Mouse (Mus musculus): ENCODE data around the gene Dnase2b. TPM values are rescaled to one million over a fixed set of nuclear protein-coding genes. Genes with fewer than 3 reads are reported as not detected.
A peak's percentile ranks its signal among the peaks of the same experiment; 100 is the strongest.

The Dnase2b gene
- polyA plus RNA-seq, 1 experiment: not detected

GRCm38 (mm10) chr3:146599198-146599900 is 16.0 kb downstream of the Dnase2b start:
- no peak for TF ChIP-seq FLI1 (IDR thresholded peaks at IDR 0.05; ENCODE audit: low read length)
- TF ChIP-seq GATA1 (IDR thresholded peaks at IDR 0.05; ENCODE audit: borderline replicate concordance, low read length): no peak
- Histone ChIP-seq H3K9me3 (no peaks in the 10 kb centered on the region), H3K4me3 (replicated peaks) (no peak overlapping the region), H3K4me1 (peaks cover 13% of the 10 kb centered on the region), H3K27me3 (replicated peaks) (peaks cover 15% of the 10 kb centered on the region), H3K36me3 (replicated peaks; ENCODE audit: low read length) (no peaks in the 10 kb centered on the region)

GRCm38 (mm10) chr3:146598411-146598810 is 17.0 kb downstream of the Dnase2b start:
- Histone ChIP-seq H3K36me3 (replicated peaks; ENCODE audit: low read length) (no peaks in the 10 kb centered on the region), H3K27me3 (replicated peaks) (peaks cover 13% of the 10 kb centered on the region), H3K4me3 (replicated peaks) (no peak overlapping the region), H3K9me3 (no peaks in the 10 kb centered on the region), H3K4me1 (peaks cover 13% of the 10 kb centered on the region)
- TF ChIP-seq FLI1 (IDR thresholded peaks at IDR 0.05; ENCODE audit: low read length) (no peak), GATA1 (IDR thresholded peaks at IDR 0.05; ENCODE audit: borderline replicate concordance, low read length) (no peak)

GRCm38 (mm10) chr3:146596864-146597263 is 18.5 kb downstream of the Dnase2b start:
- no peaks in the 10 kb centered on the region for H3K9me3 ChIP-seq
- H3K4me1 ChIP-seq: peaks cover 13% of the 10 kb centered on the region
- no peak overlapping the region for H3K4me3 ChIP-seq (replicated peaks)
- no peaks in the 10 kb centered on the region for H3K36me3 ChIP-seq (replicated peaks; ENCODE audit: low read length)
- peaks cover 13% of the 10 kb centered on the region for H3K27me3 ChIP-seq (replicated peaks)
- TF ChIP-seq FLI1 (IDR thresholded peaks at IDR 0.05; ENCODE audit: low read length) (no peak), GATA1 (IDR thresholded peaks at IDR 0.05; ENCODE audit: borderline replicate concordance, low read length) (no peak)

GRCm38 (mm10) chr3:146596387-146596786 is 19.0 kb downstream of the Dnase2b start:
- Histone ChIP-seq H3K36me3 (replicated peaks; ENCODE audit: low read length) (no peaks in the 10 kb centered on the region), H3K27me3 (replicated peaks) (peaks cover 13% of the 10 kb centered on the region), H3K9me3 (no peaks in the 10 kb centered on the region), H3K4me1 (peaks cover 13% of the 10 kb centered on the region), H3K4me3 (replicated peaks) (no peak overlapping the region)
- TF ChIP-seq FLI1 (IDR thresholded peaks at IDR 0.05; ENCODE audit: low read length) (no peak), GATA1 (IDR thresholded peaks at IDR 0.05; ENCODE audit: borderline replicate concordance, low read length) (no peak)

GRCm38 (mm10) chr3:146595440-146595839 is 20.0 kb downstream of the Dnase2b start:
- Histone ChIP-seq H3K4me3 (replicated peaks) (no peak overlapping the region), H3K27me3 (replicated peaks) (peaks cover 8% of the 10 kb centered on the region), H3K36me3 (replicated peaks; ENCODE audit: low read length) (no peaks in the 10 kb centered on the region), H3K4me1 (peaks cover 4% of the 10 kb centered on the region; the same call in 1 of the 2 replicates), H3K9me3 (no peaks in the 10 kb centered on the region)
- no peak for TF ChIP-seq FLI1 (IDR thresholded peaks at IDR 0.05; ENCODE audit: low read length)

- TF ChIP-seq FLI1 (IDR thresholded peaks at IDR 0.05; ENCODE audit: low read length) (no peak), GATA1 (IDR thresholded peaks at IDR 0.05; ENCODE audit: borderline replicate concordance, low read length) (no peak)
- peaks cover 14% of the 10 kb centered on the region for H3K27me3 ChIP-seq (replicated peaks)
- no peaks in the 10 kb centered on the region for H3K4me1 ChIP-seq
- H3K36me3 ChIP-seq (replicated peaks; ENCODE audit: low read length): no peaks in the 10 kb centered on the region
- no peaks in the 10 kb centered on the region for H3K9me3 ChIP-seq
- no peak overlapping the region for H3K4me3 ChIP-seq (replicated peaks)
Observed at GRCm38 (mm10) chr3:146591601-146592000, 23.8 kb downstream of the Dnase2b start.

GRCm38 (mm10) chr3:146591159-146591558 is 24.2 kb downstream of the Dnase2b start:
- Histone ChIP-seq H3K27me3 (replicated peaks) (peaks cover 13% of the 10 kb centered on the region), H3K4me1 (no peaks in the 10 kb centered on the region), H3K36me3 (replicated peaks; ENCODE audit: low read length) (no peaks in the 10 kb centered on the region), H3K9me3 (no peaks in the 10 kb centered on the region), H3K4me3 (replicated peaks) (no peak overlapping the region)
- TF ChIP-seq FLI1 (IDR thresholded peaks at IDR 0.05; ENCODE audit: low read length) (no peak), GATA1 (IDR thresholded peaks at IDR 0.05; ENCODE audit: borderline replicate concordance, low read length) (no peak)

GRCm38 (mm10) chr3:146589523-146589922 is 25.9 kb downstream of the Dnase2b start:
- no peak for TF ChIP-seq FLI1 (IDR thresholded peaks at IDR 0.05; ENCODE audit: low read length)
- no peak for TF ChIP-seq GATA1 (IDR thresholded peaks at IDR 0.05; ENCODE audit: borderline replicate concordance, low read length)
- Histone ChIP-seq H3K36me3 (replicated peaks; ENCODE audit: low read length) (no peaks in the 10 kb centered on the region), H3K4me3 (replicated peaks) (no peak overlapping the region), H3K27me3 (replicated peaks) (peaks cover 14% of the 10 kb centered on the region), H3K4me1 (no peaks in the 10 kb centered on the region), H3K9me3 (no peaks in the 10 kb centered on the region)

- H3K4me3 ChIP-seq (replicated peaks): no peak overlapping the region
- H3K9me3 ChIP-seq: no peaks in the 10 kb centered on the region
- no peak for TF ChIP-seq FLI1 (IDR thresholded peaks at IDR 0.05; ENCODE audit: low read length)
- no peak for TF ChIP-seq GATA1 (IDR thresholded peaks at IDR 0.05; ENCODE audit: borderline replicate concordance, low read length)
- peaks cover 15% of the 10 kb centered on the region for H3K4me1 ChIP-seq
- H3K27me3 ChIP-seq (replicated peaks): peaks cover 16% of the 10 kb centered on the region
- no peaks in the 10 kb centered on the region for H3K36me3 ChIP-seq (replicated peaks; ENCODE audit: low read length)
Observed at GRCm38 (mm10) chr3:146586616-146587015, 28.8 kb downstream of the Dnase2b start.

- peaks cover 18% of the 10 kb centered on the region for H3K4me1 ChIP-seq
- H3K36me3 ChIP-seq (replicated peaks; ENCODE audit: low read length): no peaks in the 10 kb centered on the region
- H3K4me3 ChIP-seq (replicated peaks): peak overlapping the region; percentile 64
- no peaks in the 10 kb centered on the region for H3K9me3 ChIP-seq
- TF ChIP-seq FLI1 (IDR thresholded peaks at IDR 0.05; ENCODE audit: low read length) (no peak), GATA1 (IDR thresholded peaks at IDR 0.05; ENCODE audit: borderline replicate concordance, low read length) (no peak)
- H3K27me3 ChIP-seq (replicated peaks): peaks cover 18% of the 10 kb centered on the region
Observed at GRCm38 (mm10) chr3:146583908-146584307, 31.5 kb downstream of the Dnase2b start.
